ENCODE assay signal across 16 mouse cellular contexts in the genomic region with DNA sequence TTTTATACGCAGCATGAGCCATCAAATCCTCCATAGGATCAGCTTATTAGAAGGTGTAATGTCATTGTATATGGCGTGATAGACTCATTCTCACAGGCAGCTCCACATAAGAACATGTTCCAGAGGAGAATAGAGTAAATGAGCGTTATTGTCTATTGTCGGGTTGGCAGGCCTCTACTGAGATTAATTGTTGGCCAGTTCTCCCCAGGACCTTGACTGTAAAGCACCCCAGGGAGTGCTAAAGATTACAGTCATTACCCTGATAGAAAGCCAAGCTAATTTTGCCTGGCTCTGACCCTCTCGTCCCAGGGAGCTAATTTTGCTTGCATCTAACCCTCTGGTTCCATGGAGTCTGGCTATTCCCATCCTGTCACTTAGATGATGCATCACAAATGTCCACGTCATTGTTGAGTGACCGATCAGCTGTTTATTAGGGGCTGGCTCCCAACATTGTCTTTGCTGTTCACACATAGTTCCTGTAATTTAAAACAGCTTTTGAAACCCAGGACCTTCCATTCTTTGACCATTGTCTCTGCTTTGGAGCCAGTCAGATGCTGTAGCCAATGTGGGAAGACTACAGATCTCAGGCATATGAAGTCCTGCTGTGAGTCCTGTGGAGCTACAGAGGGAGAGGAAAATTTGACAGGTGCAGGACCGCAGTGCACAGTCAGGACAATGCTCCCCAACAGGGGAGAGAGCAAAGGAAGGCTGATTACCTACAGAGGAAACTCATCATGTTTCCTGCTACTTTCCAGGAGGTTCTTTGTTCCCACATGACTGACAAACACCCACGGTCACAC. TPM values are rescaled to one million over a fixed set of nuclear protein-coding genes. Genes with fewer than 3 reads are reported as not detected.
DNase-seq lines count a peak whose midpoint lies in the region; ATAC-seq and TF ChIP-seq lines count a peak whose summit lies in the region.
"Had no signal": no experiment of that assay in that cellular context is flagged by ENCODE, and none has a peak within 500 bp of the region (broad histone marks: within the 10 kb centered on the region; RNA-seq: fewer than 3 reads in every experiment).

No protein-coding gene starts in this region.

- no peak for DNase-seq in embryonic facial prominence, embryonic 14.5 days (ENCODE audit: low spot score)
- no peak for DNase-seq in embryonic facial prominence, embryonic 10.5 days (ENCODE audit: low spot score)
- DNase-seq in lung, adult 2 months, result no peak
- no peak for DNase-seq in adipocyte (ENCODE audit: low spot score)
- no peak for DNase-seq in lung, postnatal 10 days
- DNase-seq: adrenal gland, postnatal 36 days; cerebellum, adult 11-12 months; kidney, adult 11 months; right cerebral cortex, postnatal 4 days; thymus, postnatal 25 days had no signal

- no peak for TF ChIP-seq POLR2A in lung, adult 2 months (IDR thresholded peaks at IDR 0.05; ENCODE audit: borderline replicate concordance, extremely low read depth, low read depth, low read length)

- H3K4me1 ChIP-seq in embryonic facial prominence, embryonic 14.5 days (ENCODE audit: control insufficient read depth, insufficient read depth, low read length), result no peaks in the 10 kb centered on the region
- H3K4me1 ChIP-seq in embryonic facial prominence, embryonic 10.5 days, result peaks cover 6% of the 10 kb centered on the region; the same call in 1 of the 2 replicates
- peaks cover 13% of the 10 kb centered on the region for H3K4me1 ChIP-seq in forebrain, embryonic 12.5 days
- H3K4me1 ChIP-seq in hindbrain, embryonic 15.5 days (replicated peaks), result peaks cover 6% of the 10 kb centered on the region; the same call in 1 of the 2 replicates
- H3K4me1 ChIP-seq in midbrain, embryonic 15.5 days, result peaks cover 9% of the 10 kb centered on the region; the same call in 1 of the 2 replicates
- H3K4me1 ChIP-seq in lung, adult 2 months (ENCODE audit: control insufficient read depth, insufficient read depth, low read length), result peaks cover 2% of the 10 kb centered on the region; the same call in 1 of the 2 replicates

- no peak for TF ChIP-seq CTCF in lung, adult 2 months (IDR thresholded peaks at IDR 0.05; ENCODE audit: insufficient read depth, low read length)

- H3K27ac ChIP-seq in embryonic facial prominence, embryonic 14.5 days (replicated peaks; ENCODE audit: low read depth, low read length), result no peak overlapping the region
- H3K27ac ChIP-seq in embryonic facial prominence, embryonic 10.5 days (replicated peaks), result no peak overlapping the region
- H3K27ac ChIP-seq in forebrain, embryonic 12.5 days, result peak overlapping the region; percentile 47; the same call in 1 of the 2 replicates
- no peak overlapping the region for H3K27ac ChIP-seq in hindbrain, embryonic 15.5 days (replicated peaks)
- no peak overlapping the region for H3K27ac ChIP-seq in midbrain, embryonic 15.5 days

- H3K4me3 ChIP-seq in embryonic facial prominence, embryonic 14.5 days (ENCODE audit: low read depth, low read length), result no peak overlapping the region
- H3K4me3 ChIP-seq in embryonic facial prominence, embryonic 10.5 days, result no peak overlapping the region
- no peak overlapping the region for H3K4me3 ChIP-seq in forebrain, embryonic 12.5 days (replicated peaks)
- no peak overlapping the region for H3K4me3 ChIP-seq in hindbrain, embryonic 15.5 days
- no peak overlapping the region for H3K4me3 ChIP-seq in midbrain, embryonic 15.5 days
- no peak overlapping the region for H3K4me3 ChIP-seq in lung, adult 2 months (replicated peaks; ENCODE audit: extremely low read depth, low read depth, low read length)

- 51% methylated on average over 9 of the region's 9 CpGs for WGBS in embryonic facial prominence, embryonic 14.5 days
- 52% methylated on average over 9 of the region's 9 CpGs for WGBS in embryonic facial prominence, embryonic 10.5 days
- 31% methylated on average over 9 of the region's 9 CpGs for WGBS in forebrain, embryonic 12.5 days
- WGBS in hindbrain, embryonic 15.5 days, result 18% methylated on average over 9 of the region's 9 CpGs
- 27% methylated on average over 9 of the region's 9 CpGs for whole genome bisulfite sequencing in midbrain, embryonic 15.5 days
- WGBS in lung, adult 2 months, result 58% methylated on average over 9 of the region's 9 CpGs

- no peaks in the 10 kb centered on the region for H3K9me3 ChIP-seq in embryonic facial prominence, embryonic 14.5 days (ENCODE audit: control insufficient read depth, low read length)
- no peaks in the 10 kb centered on the region for H3K9me3 ChIP-seq in embryonic facial prominence, embryonic 10.5 days
- H3K9me3 ChIP-seq in forebrain, embryonic 12.5 days, result no peaks in the 10 kb centered on the region
- no peaks in the 10 kb centered on the region for H3K9me3 ChIP-seq in hindbrain, embryonic 15.5 days
- H3K9me3 ChIP-seq in midbrain, embryonic 15.5 days, result no peaks in the 10 kb centered on the region

- H3K9ac ChIP-seq in embryonic facial prominence, embryonic 14.5 days (ENCODE audit: low read depth, low read length), result no peak overlapping the region
- no peak overlapping the region for H3K9ac ChIP-seq in forebrain, embryonic 12.5 days
- no peak overlapping the region for H3K9ac ChIP-seq in hindbrain, embryonic 15.5 days
- H3K9ac ChIP-seq in midbrain, embryonic 15.5 days, result no peak overlapping the region

- ATAC-seq in embryonic facial prominence, embryonic 14.5 days (ENCODE audit: low read depth), result peak; percentile 53; the same call in 1 of the 2 replicates
- ATAC-seq in forebrain, embryonic 12.5 days (ENCODE audit: low FRiP score), result peak; percentile 71
- ATAC-seq in hindbrain, embryonic 15.5 days (ENCODE audit: low FRiP score, low read depth), result peak; percentile 74; the same call in 1 of the 2 replicates
- ATAC-seq in midbrain, embryonic 15.5 days (replicated peaks), result peak; percentile 56; the same call in 1 of the 2 replicates

- no peaks in the 10 kb centered on the region for H3K36me3 ChIP-seq in embryonic facial prominence, embryonic 14.5 days (ENCODE audit: control insufficient read depth, insufficient read depth, low read length)
- H3K36me3 ChIP-seq in embryonic facial prominence, embryonic 10.5 days (replicated peaks), result no peaks in the 10 kb centered on the region
- H3K36me3 ChIP-seq in forebrain, embryonic 12.5 days (replicated peaks), result no peaks in the 10 kb centered on the region
- H3K36me3 ChIP-seq in hindbrain, embryonic 15.5 days, result no peaks in the 10 kb centered on the region
- no peaks in the 10 kb centered on the region for H3K36me3 ChIP-seq in midbrain, embryonic 15.5 days (replicated peaks)

- H3K27me3 ChIP-seq in embryonic facial prominence, embryonic 14.5 days (replicated peaks; ENCODE audit: control insufficient read depth, insufficient read depth, low read length), result no peaks in the 10 kb centered on the region
- H3K27me3 ChIP-seq in embryonic facial prominence, embryonic 10.5 days (replicated peaks; ENCODE audit: low read depth, poor library complexity, severe bottlenecking), result no peaks in the 10 kb centered on the region
- no peaks in the 10 kb centered on the region for H3K27me3 ChIP-seq in forebrain, embryonic 12.5 days
- H3K27me3 ChIP-seq in hindbrain, embryonic 15.5 days, result no peaks in the 10 kb centered on the region; the same call in 1 of the 2 replicates
- no peaks in the 10 kb centered on the region for H3K27me3 ChIP-seq in midbrain, embryonic 15.5 days (replicated peaks)

- H3K4me2 ChIP-seq in embryonic facial prominence, embryonic 14.5 days (ENCODE audit: low read depth, low read length), result no peak overlapping the region
- no peak overlapping the region for H3K4me2 ChIP-seq in forebrain, embryonic 12.5 days
- no peak overlapping the region for H3K4me2 ChIP-seq in hindbrain, embryonic 15.5 days
- no peak overlapping the region for H3K4me2 ChIP-seq in midbrain, embryonic 15.5 days

RNA-seq across cellular contexts. Expression of a gene that starts 33.1 kb away (rescaled TPM):
- 23.0 and 24.5 TPM in 2 replicates for polyA plus RNA-seq in embryonic facial prominence, embryonic 14.5 days (2014; fragmentation: Nextera tagmentation; extraction: Ambion mirVana)
- polyA plus RNA-seq in embryonic facial prominence, embryonic 10.5 days (2016; fragmentation: Nextera tagmentation; extraction: Ambion mirVana), result 0.88 and 1.5 TPM in 2 replicates
- 7.0 and 7.4 TPM in 2 replicates for polyA plus RNA-seq in forebrain, embryonic 12.5 days (2016; fragmentation: Nextera tagmentation; extraction: Ambion mirVana)
- 9.9 and 11.3 TPM in 2 replicates for polyA plus RNA-seq in hindbrain, embryonic 15.5 days (2015; fragmentation: Nextera tagmentation; extraction: Ambion mirVana)
- 9.8 and 10.5 TPM in 2 replicates for polyA plus RNA-seq in midbrain, embryonic 15.5 days (2015; fragmentation: Nextera tagmentation; extraction: Ambion mirVana)
- 5.6 and 10.5 TPM in 2 replicates for polyA plus RNA-seq in lung, adult 2 months (2012; rRNA removed)

RNA-seq across cellular contexts. Expression of a gene that starts 33.8 kb away (rescaled TPM):
- not detected in 2 replicates for polyA plus RNA-seq in embryonic facial prominence, embryonic 14.5 days (2014; fragmentation: Nextera tagmentation; extraction: Ambion mirVana)
- not detected in 2 replicates for polyA plus RNA-seq in embryonic facial prominence, embryonic 10.5 days (2016; fragmentation: Nextera tagmentation; extraction: Ambion mirVana)
- polyA plus RNA-seq in forebrain, embryonic 12.5 days (2016; fragmentation: Nextera tagmentation; extraction: Ambion mirVana), result not detected in 2 replicates
- polyA plus RNA-seq in hindbrain, embryonic 15.5 days (2015; fragmentation: Nextera tagmentation; extraction: Ambion mirVana), result not detected in 2 replicates
- polyA plus RNA-seq in midbrain, embryonic 15.5 days (2015; fragmentation: Nextera tagmentation; extraction: Ambion mirVana), result not detected in 2 replicates
- not detected in 2 replicates for polyA plus RNA-seq in lung, adult 2 months (2012; rRNA removed)
- polyA plus RNA-seq: gonadal fat pad, adult 2 months; liver, embryonic 16.5 days; stomach, embryonic 16.5 days had no signal
